Mouse (Mus musculus): ENCODE data around the gene Ccnyl1.

DNA sequence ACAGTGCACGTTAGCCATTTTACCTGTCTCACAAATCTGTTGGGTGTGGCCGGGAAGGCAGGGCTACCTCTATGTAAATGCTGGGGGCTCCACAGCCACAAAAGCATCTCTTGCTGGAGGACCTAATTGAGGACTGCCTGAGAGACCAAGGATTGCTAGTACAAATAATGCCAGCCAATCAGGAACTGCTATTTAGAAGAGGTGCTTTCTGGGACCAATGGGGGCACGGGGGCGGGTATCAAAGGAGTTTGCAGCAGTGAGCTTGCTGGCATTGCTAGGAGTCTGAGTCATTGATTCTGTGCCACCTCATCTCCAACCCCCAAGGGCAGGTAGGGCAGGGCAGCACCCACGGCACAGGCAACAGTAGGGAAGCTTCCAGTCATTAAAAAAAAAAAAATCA is 16.3 kb upstream of the Ccnyl1 start:
- TF ChIP-seq CTCF (IDR thresholded peaks at IDR 0.05; ENCODE audit: low read depth, low read length), result no peak
- no peak for TF ChIP-seq POLR2A (IDR thresholded peaks at IDR 0.05; ENCODE audit: insufficient read depth, low read length)
- TF ChIP-seq EP300 (IDR thresholded peaks at IDR 0.05; ENCODE audit: insufficient read depth, low read depth, low read length), result no peak

All from ES-Bruce4 (cell line).